Mouse (Mus musculus): ENCODE measurements around the gene Slc45a2.

Gene Slc45a2

DNA sequence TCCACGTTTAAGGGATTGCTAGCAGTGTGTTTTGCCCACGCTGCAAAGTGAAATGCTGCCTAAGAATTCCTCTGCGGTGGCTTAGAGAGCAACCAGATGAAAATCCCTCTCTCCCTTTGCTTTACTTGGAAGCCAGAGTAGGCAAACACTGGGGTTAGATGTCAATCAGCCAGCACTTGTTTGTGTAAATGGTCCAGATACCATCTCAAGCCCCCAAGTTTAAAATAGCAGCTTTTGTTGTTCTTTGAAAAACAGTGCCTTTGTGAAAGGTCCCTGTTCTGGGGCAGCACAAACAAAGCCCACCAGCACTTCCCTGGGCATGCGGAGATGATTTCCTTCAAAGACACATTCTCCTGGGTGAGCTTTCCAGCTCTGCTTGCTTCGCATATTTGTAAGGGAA, 65.8 kb downstream of the Slc45a2 start:
- DNase-seq (ENCODE audit: low spot score): no peak

- no peak for DNase-seq (ENCODE audit: low spot score)
Measured at GRCm38 (mm10) chr15:11067891-11068290, 67.4 kb downstream of the Slc45a2 start.

DNA sequence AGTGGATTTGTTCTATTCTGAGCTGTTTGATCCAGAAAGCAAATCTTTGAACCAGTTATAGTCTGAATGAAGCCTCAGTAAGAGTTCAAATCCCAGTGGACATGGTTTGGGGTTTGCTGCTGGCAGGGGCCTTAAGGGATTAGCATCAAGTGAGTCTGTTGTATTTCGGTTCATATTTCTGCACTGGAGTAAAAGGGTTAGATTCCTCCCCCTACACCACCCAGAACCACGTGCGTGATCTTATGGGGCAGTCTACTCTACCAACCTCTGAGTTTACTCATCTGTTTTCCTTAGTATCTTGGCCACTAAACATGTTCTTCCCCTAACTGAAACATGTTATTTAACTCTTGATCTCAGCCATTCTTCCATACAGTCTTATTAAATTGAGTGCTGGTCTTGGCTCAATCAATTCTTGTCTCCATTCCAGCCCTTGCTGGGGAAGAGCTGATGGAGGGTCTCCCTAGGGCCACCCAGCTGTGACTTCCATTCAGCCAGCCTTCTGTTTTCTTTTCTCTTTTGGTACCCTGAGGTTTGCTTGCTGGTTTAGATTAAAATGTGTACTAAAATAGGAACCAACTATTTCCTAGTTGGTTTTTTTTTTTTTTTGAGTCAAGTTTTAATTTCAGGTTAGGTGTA, 75.3 kb downstream of the Slc45a2 start:
- DNase-seq (ENCODE audit: low spot score): no peak
